Mouse (Mus musculus): ENCODE measurements at regions not wholly inside any gene's neighbourhood (a gene's known extent, or its start where the extent isn't known, plus 50 kb on each side); places are given as distances from the start of the nearest gene placed in this dataset.
A peak's percentile ranks its signal among the peaks of the same experiment; 100 is the strongest.

DNA sequence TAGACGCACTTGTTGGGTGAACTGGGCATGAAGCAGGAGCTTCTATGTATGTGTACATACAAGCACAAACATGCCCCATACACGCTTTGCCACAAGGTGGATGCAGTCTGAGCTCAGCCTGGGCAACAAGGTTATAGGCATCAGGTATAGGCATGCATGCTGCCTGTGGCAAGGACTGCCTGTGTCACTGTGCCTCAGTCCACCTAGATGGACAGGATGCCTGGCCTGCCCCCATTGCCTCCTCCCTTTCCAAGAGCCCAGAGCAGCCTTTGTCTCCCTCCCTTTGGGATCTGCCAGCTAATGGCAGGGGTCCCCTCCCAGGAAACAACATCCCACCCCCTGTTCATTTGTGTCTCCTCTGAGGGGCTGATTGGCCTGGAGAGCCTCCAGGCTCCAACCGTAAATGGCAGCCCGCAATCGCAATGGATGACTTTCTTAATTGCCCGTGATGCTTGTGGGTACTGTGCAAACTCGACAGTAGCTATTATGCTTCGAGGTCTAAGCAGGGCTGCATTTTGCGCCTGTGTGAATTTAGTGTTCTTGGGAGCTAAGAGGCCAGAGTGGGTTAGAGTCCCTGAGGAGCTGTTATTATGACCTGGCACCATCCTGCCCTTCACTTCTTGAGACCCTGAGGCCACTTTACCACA, 293.6 kb downstream of the Tns1 start:
- Histone ChIP-seq H3K9ac (replicated peaks) (no peak overlapping the region), H3K27me3 (replicated peaks) (no peaks in the 10 kb centered on the region), H3K36me3 (no peaks in the 10 kb centered on the region), H3K4me2 (no peak overlapping the region), H3K9me3 (replicated peaks) (no peaks in the 10 kb centered on the region), H3K4me1 (peaks cover 8% of the 10 kb centered on the region), H3K4me3 (replicated peaks) (no peak overlapping the region), H3K27ac (replicated peaks) (no peak overlapping the region)
- peak; percentile 12; the same call in 1 of the 2 replicates for ATAC-seq (ENCODE audit: low FRiP score)
- 25% methylated on average over 9 of the region's 9 CpGs for WGBS

DNA sequence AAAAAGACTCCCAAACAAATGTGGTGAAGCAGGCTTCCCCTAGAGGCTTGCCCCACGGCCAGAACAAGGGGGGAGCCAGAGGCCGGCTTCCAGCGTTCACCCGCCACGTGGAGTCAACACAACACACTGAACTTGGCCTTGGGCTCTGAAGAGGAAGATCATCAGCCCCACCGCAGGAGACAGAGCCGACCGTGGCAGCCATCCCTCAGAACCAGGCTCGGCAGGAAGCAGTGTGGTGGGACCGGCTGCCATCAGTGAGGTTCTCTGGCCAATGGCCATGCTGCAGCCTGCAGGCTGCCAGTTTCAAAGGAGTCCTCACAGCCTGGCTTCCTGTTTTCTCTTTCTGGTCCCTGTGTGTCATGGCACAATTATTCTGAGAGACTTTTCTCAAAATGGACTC, 295.3 kb downstream of the Tns1 start:
- ATAC-seq (ENCODE audit: low FRiP score) = no peak

GRCm38 (mm10) chr1:73826243-73826930, 297.9 kb downstream of the Tns1 start:
- no peak overlapping the region for H3K4me2 ChIP-seq
- 40% methylated on average over 15 of the region's 15 CpGs for WGBS

More for the DNA sequence above, 295.3 kb downstream of the Tns1 start:
- no peak overlapping the region; the same call in 1 of the 2 replicates for H3K4me2 ChIP-seq
- H3K9me3 ChIP-seq (replicated peaks) = no peaks in the 10 kb centered on the region
- no peak overlapping the region for H3K4me3 ChIP-seq (replicated peaks)
- no peaks in the 10 kb centered on the region for H3K27me3 ChIP-seq (replicated peaks)
- WGBS = 58% methylated on average over 10 of the region's 10 CpGs
- H3K27ac ChIP-seq (replicated peaks) = no peak overlapping the region
- no peak overlapping the region for H3K9ac ChIP-seq (replicated peaks)
- H3K4me1 ChIP-seq = peaks cover 12% of the 10 kb centered on the region
- no peaks in the 10 kb centered on the region for H3K36me3 ChIP-seq

GRCm38 (mm10) chr1:73824406-73825184, 299.7 kb downstream of the Tns1 start:
- Histone ChIP-seq H3K27me3 (replicated peaks) (no peaks in the 10 kb centered on the region), H3K4me2 (no peak overlapping the region), H3K4me1 (peaks cover 12% of the 10 kb centered on the region), H3K9me3 (replicated peaks) (no peaks in the 10 kb centered on the region), H3K4me3 (replicated peaks) (no peak overlapping the region), H3K9ac (replicated peaks) (no peak overlapping the region), H3K36me3 (no peaks in the 10 kb centered on the region), H3K27ac (replicated peaks) (no peak overlapping the region)
- no peak for ATAC-seq (ENCODE audit: low FRiP score)
- 72% methylated on average over 8 of the region's 8 CpGs for WGBS

More at GRCm38 (mm10) chr1:73826243-73826930, 297.9 kb downstream of the Tns1 start:
- peak; percentile 83 for ATAC-seq (ENCODE audit: low FRiP score)
- H3K4me1 ChIP-seq = peaks cover 12% of the 10 kb centered on the region
- H3K36me3 ChIP-seq = no peaks in the 10 kb centered on the region
- no peaks in the 10 kb centered on the region for H3K9me3 ChIP-seq (replicated peaks)
- H3K27ac ChIP-seq (replicated peaks) = no peak overlapping the region; the same call in 1 of the 2 replicates
- no peaks in the 10 kb centered on the region for H3K27me3 ChIP-seq (replicated peaks)
- no peak overlapping the region for H3K9ac ChIP-seq (replicated peaks)
- no peak overlapping the region for H3K4me3 ChIP-seq (replicated peaks)

DNA sequence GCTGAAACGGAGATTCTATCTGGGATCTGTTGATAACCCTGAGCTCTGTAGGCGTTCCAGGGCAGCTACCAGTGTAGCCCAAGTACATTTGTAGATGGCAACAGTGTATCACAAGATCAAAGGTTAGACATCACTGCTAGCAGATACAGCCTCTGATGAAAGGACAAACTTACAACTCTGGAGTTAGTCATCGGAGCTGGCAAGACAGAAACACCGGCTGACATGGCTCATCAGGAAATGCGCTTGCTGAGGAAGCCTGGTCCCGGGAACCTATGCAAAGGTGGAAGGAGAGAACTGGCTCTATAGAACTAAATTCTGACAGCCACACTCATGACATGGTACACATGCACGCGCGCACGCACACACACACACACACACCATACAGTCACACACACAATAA, 300.5 kb downstream of the Tns1 start:
- Histone ChIP-seq H3K4me1 (peaks cover 12% of the 10 kb centered on the region), H3K4me3 (replicated peaks) (no peak overlapping the region), H3K4me2 (no peak overlapping the region), H3K36me3 (no peaks in the 10 kb centered on the region), H3K9me3 (replicated peaks) (no peaks in the 10 kb centered on the region), H3K9ac (replicated peaks) (no peak overlapping the region), H3K27ac (replicated peaks) (no peak overlapping the region), H3K27me3 (replicated peaks) (no peaks in the 10 kb centered on the region)
- no peak for ATAC-seq (ENCODE audit: low FRiP score)
- 93% methylated on average over 10 of the region's 10 CpGs for WGBS

DNA sequence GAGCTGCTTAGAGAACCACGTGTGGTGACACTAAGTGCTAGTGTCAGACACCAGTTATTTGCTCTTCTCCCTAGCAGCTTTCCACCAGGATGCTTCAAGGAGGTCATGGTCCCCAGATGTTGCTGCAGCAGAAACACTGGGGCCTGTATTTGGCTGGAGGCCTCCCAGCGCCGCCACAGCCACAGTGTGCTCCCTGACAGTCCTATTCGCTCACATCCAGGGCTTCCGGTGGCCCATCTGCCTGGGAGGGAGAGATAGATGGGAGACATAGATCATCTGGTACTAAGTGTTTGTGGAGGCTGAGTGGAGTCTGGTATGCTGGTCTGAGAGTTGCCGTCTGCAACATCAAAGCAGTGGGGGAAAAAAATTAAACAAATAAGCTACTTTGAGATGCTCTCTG, 301.6 kb downstream of the Tns1 start:
- Histone ChIP-seq H3K9ac (replicated peaks) (no peak overlapping the region), H3K27ac (replicated peaks) (no peak overlapping the region), H3K4me3 (replicated peaks) (no peak overlapping the region), H3K9me3 (replicated peaks) (no peaks in the 10 kb centered on the region), H3K36me3 (no peaks in the 10 kb centered on the region), H3K27me3 (replicated peaks) (no peaks in the 10 kb centered on the region), H3K4me2 (no peak overlapping the region), H3K4me1 (peaks cover 12% of the 10 kb centered on the region)
- WGBS = 52% methylated on average over 6 of the region's 6 CpGs
- ATAC-seq (ENCODE audit: low FRiP score) = no peak

- Histone ChIP-seq H3K4me1 (peaks cover 4% of the 10 kb centered on the region), H3K9ac (replicated peaks) (no peak overlapping the region), H3K4me3 (replicated peaks) (no peak overlapping the region), H3K4me2 (no peak overlapping the region), H3K27me3 (replicated peaks) (no peaks in the 10 kb centered on the region), H3K27ac (replicated peaks) (no peak overlapping the region), H3K36me3 (no peaks in the 10 kb centered on the region), H3K9me3 (replicated peaks) (no peaks in the 10 kb centered on the region)
- ATAC-seq (ENCODE audit: low FRiP score) = no peak
- WGBS = 62% methylated on average over 7 of the region's 7 CpGs
Measured at GRCm38 (mm10) chr1:73820701-73821100, 303.5 kb downstream of the Tns1 start.

DNA sequence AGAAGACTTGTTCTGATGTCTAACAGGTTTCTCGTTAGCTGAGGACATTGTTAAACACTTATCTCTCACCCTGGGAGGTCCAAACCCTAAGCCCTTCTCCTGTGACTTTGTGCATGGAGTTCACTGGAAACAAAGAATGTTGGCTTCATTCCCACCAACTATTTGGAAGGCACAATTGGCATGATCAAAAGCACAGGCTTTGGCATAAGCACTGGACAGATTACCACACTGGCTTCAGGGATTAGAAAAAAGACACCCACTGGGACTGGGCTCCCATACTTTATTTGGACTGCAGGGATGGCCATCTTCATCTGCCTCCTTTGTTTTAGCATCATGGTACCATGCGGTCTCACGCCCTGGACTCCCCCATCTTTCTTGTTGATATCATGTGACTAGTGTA, 317.0 kb downstream of the Tns1 start:
- no peaks in the 10 kb centered on the region for H3K4me1 ChIP-seq
- WGBS = 87% methylated on average over 3 of the region's 3 CpGs
- no peak overlapping the region for H3K9ac ChIP-seq (replicated peaks)
- no peaks in the 10 kb centered on the region for H3K36me3 ChIP-seq
- no peak overlapping the region for H3K4me3 ChIP-seq (replicated peaks)
- H3K27me3 ChIP-seq (replicated peaks) = no peaks in the 10 kb centered on the region
- no peak for ATAC-seq (ENCODE audit: low FRiP score)
- no peaks in the 10 kb centered on the region for H3K9me3 ChIP-seq (replicated peaks)
- no peak overlapping the region for H3K27ac ChIP-seq (replicated peaks)
- no peak overlapping the region for H3K4me2 ChIP-seq

GRCm38 (mm10) chr1:73805156-73805555, 319.1 kb downstream of the Tns1 start:
- ATAC-seq (ENCODE audit: low FRiP score) = no peak
- WGBS = 90% methylated on average over 9 of the region's 9 CpGs
- Histone ChIP-seq H3K9me3 (replicated peaks) (peaks cover 4% of the 10 kb centered on the region; the same call in 1 of the 2 replicates), H3K4me1 (no peaks in the 10 kb centered on the region), H3K4me3 (replicated peaks) (no peak overlapping the region), H3K36me3 (no peaks in the 10 kb centered on the region), H3K9ac (replicated peaks) (no peak overlapping the region), H3K27ac (replicated peaks) (no peak overlapping the region), H3K4me2 (no peak overlapping the region), H3K27me3 (replicated peaks) (no peaks in the 10 kb centered on the region)

DNA sequence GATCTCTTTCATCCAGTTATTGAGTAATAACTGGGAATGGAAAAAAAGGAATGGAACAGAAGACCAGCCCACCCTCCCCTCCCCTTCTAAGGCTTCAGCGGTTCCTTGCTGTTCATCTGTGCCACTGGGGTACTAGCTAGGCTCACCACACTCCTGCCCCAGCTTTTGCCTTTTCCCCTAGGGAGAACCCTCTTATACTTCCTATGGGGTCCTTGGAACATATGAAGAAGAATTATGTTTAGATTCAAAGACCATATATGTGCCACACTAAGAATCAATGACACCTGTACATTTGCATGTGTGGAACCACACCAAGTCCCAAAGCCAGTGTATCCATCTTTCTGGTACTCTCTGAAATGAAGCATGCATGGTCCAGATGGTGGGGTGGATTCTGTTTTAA, 324.3 kb downstream of the Tns1 start:
- Histone ChIP-seq H3K9ac (replicated peaks) (no peak overlapping the region), H3K4me3 (replicated peaks) (no peak overlapping the region), H3K27me3 (replicated peaks) (no peaks in the 10 kb centered on the region), H3K9me3 (replicated peaks) (peaks cover 4% of the 10 kb centered on the region; the same call in 1 of the 2 replicates), H3K36me3 (no peaks in the 10 kb centered on the region), H3K4me2 (no peak overlapping the region), H3K4me1 (no peaks in the 10 kb centered on the region), H3K27ac (replicated peaks) (no peak overlapping the region)
- WGBS = 100% methylated on average over 1 of the region's 1 CpGs
- no peak for ATAC-seq (ENCODE audit: low FRiP score)

DNA sequence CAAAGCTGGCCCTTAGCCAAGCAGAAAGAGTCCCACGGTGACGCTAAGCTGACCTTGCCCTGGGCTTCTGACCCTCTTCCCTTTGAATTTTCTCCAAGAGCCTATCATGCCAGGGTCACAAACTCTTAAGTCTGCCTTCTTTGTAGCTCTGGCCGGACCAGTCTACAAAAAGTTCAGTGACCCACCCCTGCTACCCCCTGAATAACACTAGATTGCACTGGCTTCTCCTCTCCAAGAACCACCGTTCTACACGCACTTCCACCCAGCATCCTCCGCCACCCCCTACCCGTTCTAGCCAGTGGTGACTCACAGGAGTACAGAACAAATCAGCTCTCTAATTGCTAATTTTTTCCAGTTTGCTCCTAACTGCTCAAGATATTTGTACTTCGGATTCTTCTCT, 325.0 kb downstream of the Tns1 start:
- Histone ChIP-seq H3K4me3 (replicated peaks) (no peak overlapping the region), H3K27me3 (replicated peaks) (no peaks in the 10 kb centered on the region), H3K27ac (replicated peaks) (no peak overlapping the region), H3K9ac (replicated peaks) (no peak overlapping the region), H3K36me3 (no peaks in the 10 kb centered on the region), H3K4me2 (no peak overlapping the region), H3K9me3 (replicated peaks) (peaks cover 4% of the 10 kb centered on the region; the same call in 1 of the 2 replicates), H3K4me1 (no peaks in the 10 kb centered on the region)
- WGBS = 75% methylated on average over 8 of the region's 8 CpGs
- no peak for ATAC-seq (ENCODE audit: low FRiP score)

- Histone ChIP-seq H3K4me1 (no peaks in the 10 kb centered on the region), H3K4me3 (replicated peaks) (no peak overlapping the region), H3K36me3 (no peaks in the 10 kb centered on the region), H3K27ac (replicated peaks) (no peak overlapping the region), H3K4me2 (no peak overlapping the region), H3K27me3 (replicated peaks) (no peaks in the 10 kb centered on the region), H3K9ac (replicated peaks) (no peak overlapping the region), H3K9me3 (replicated peaks) (peaks cover 4% of the 10 kb centered on the region; the same call in 1 of the 2 replicates)
- no peak for ATAC-seq (ENCODE audit: low FRiP score)
- 87% methylated on average over 2 of the region's 2 CpGs for WGBS
Measured at GRCm38 (mm10) chr1:73797858-73798257, 326.4 kb downstream of the Tns1 start.
